Mouse (Mus musculus): ENCODE data around the gene Olfr1275.

Gene Olfr1275

DNA sequence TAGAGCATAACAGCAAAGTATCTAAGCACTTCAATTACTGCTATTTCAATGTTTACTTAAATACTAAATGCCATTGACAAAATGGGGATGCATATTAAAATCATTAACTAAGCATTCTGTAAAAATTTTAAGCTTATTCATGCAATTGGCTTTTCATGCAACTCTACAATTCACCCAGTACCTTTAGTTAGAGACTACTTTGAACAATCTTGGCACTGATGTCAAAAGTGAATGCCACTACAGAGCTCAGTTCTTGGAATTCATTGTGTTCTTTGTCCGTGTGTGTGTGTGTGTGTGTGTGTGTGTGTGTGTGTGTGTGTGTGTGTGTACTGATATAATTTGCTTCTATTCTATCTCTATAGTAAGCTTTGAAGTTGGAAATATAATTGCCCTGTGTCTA, at the start of gene Olfr1275:
Gene Olfr1275 (minus strand): TSS at position 101 of the 400 bp plus-strand sequence.
- DNase-seq (ENCODE audit: low spot score in 2 of 2) = no peak

- no peak for DNase-seq (ENCODE audit: low spot score in 2 of 2)
These were observed 38.9 kb upstream of the Olfr1275 start, which contains the start of gene Olfr1277 for GRCm38 (mm10) chr2:111274006-111274405. TSS of gene Olfr1277 (minus strand) at chr2:111274106.

GRCm38 (mm10) chr2:111254216-111254615, 19.1 kb upstream of the Olfr1275 start, which contains the start of gene Olfr1276:
TSS of gene Olfr1276 (plus strand) at chr2:111254516.
- DNase-seq (ENCODE audit: low spot score in 2 of 2) = no peak

- no peak for DNase-seq (ENCODE audit: low spot score in 2 of 2)
These were observed 5.6 kb downstream of the Olfr1275 start, which contains the start of gene 4930430A15Rik for GRCm38 (mm10) chr2:111229502-111229901. TSS of gene 4930430A15Rik (minus strand) at chr2:111229602.

DNA sequence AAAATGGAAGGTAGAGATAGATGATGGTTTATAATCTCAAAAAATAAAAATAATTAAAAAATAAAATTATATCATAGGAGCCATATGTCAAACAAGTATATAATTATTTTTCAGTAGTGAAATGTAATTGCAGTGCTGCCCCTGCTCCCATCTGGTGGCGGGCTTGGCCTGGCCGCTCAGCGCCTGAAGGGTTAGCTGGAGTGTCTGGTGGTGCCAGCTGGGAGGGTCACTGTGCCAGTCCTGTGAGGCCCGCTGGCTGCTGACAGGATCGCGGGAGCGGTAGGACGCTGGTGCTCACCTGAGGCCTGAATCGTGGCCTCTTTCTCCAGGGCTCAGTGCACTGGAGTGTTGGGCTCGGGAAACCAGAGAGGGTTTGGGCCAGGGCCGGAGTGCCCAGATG, 53.0 kb downstream of the Olfr1275 start:
- no peak for DNase-seq (ENCODE audit: low spot score in 2 of 2)
